Mouse (Mus musculus) thymus, postnatal 25 days (tissue): ENCODE data around the gene Efhd2.

ENCODE experiments used
- DNase-seq: peaks from one replicate; pipeline ENCODE4 v3.0.0; 2022

The Efhd2 gene

GRCm38 (mm10) chr4:141879875-141880274 lies 5.2 kb upstream of the Efhd2 start:
- no peak for DNase-seq

DNA sequence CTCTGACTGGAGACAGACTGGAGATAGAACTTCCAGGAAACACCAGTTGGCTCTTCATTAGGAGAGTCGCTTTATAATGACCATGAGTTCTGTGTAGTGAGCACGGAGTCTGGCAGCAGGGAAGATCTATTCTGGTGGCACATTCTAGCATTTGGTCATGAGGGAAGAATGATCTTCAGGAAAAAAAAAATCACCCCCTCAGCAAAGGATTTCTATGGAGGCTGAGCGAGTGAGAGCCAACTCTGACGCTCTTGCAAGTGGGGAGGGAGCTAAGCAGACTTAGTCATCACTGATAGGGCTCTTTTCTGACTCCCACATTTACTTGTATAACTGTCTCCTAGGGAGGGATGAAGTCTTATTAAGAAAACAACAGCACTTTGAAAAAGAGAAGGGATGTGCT lies 4.4 kb upstream of the Efhd2 start:
- no peak for DNase-seq

DNA sequence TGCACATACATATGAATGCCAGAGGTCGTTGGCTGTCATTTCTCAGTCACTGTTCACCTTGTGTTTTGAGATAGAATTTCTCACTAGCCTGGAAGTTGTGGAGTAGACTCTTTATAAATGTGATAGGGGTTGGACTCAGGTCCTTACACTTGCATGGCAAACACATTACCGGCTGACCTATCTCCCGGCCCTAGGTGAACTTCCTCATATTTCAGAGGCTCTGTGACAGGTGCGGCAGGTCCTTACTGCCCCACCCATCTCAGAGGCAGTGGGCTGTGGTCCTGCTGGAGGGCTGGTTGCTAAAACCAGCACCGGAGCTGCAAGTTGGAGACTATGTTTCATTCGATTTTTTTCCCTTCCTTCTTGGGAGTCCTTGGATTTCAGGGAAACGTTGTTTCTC lies 3.9 kb upstream of the Efhd2 start:
- DNase-seq = no peak

- DNase-seq = no peak
These were observed 875 bp upstream of the Efhd2 start for GRCm38 (mm10) chr4:141875481-141876108.

DNA sequence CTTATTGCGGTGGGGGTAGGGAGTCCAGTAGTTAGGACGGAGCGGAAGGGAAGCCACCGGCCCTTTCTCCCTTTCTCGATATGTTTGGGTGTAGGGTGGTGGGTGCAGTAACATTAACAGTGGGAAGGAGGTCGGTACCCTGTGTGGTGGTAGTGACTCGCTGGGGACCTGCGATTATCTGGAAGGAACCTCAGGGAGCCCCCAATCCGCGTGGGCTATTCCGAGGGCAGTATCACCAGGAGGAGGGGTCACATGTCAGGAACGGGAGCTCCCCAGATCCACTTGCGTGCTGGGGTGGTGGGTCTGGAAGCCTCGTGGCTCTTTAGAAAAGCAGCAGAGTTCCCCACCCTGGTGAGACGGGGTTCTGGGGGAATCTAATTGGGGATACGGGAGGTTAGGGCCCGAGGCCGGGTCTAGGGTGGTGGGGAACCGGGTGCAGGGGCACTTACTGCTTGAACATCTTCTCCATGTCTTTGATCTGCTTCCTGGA lies 564 bp downstream of the Efhd2 start:
- no peak for DNase-seq

- no peak for DNase-seq
These were observed 1.7 kb downstream of the Efhd2 start for GRCm38 (mm10) chr4:141872977-141873376.

GRCm38 (mm10) chr4:141871909-141872308 lies 2.8 kb downstream of the Efhd2 start:
- DNase-seq = no peak

- DNase-seq = no peak
These were observed 3.4 kb downstream of the Efhd2 start for GRCm38 (mm10) chr4:141871333-141871725.

DNA sequence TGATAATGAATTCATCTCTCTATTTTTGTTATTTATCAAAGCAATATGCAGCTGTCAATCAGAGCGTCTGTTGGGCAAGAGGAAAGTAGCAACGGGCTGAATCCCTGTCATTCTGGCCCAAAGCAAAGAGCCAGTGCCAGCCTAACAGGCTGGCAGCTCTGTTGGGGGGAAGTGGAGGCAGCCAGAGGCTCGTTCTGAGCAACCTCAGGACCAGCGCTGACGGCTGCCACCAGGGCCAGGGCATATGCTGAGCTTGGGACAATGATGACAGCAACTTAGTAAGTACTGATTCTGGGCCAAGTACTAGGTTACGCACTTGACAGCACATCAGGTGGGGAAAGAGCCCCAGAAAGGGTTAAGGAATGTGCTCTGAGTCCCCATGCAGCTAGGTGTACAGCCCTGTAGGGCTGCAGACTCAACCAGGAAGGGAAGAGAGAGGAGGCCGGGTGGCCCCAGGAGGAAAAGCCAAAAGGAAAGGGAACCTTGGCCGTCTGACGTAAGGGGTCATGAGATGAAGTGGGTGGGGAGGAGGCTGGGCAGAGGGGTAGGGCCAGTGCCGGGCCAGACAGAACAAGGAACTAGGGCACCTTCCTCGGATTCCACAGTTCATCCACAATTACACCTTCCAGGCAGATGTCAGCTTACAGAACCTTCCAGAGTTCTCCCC lies 3.9 kb downstream of the Efhd2 start:
- DNase-seq = no peak

- DNase-seq = no peak
These were observed 5.1 kb downstream of the Efhd2 start for GRCm38 (mm10) chr4:141869436-141870215.

DNA sequence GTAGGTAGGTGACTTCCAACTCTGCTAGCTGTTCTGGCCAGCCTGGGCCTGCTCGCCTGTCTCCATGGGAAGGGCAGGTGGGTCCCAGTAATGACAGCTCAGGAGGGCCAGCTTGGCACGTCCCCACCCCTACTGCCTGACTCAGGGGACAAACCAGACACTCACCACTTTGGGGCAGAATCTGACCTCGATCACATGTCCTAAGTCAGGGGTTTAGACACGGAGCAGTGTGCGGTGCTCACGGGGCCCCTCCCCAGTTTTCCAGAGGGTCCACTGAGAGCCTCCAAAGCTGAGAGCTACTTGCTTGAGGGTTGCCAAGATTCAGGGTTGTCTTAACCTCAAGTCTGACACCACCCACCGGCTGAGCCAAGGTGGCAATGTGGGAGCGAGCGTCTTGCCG lies 6.7 kb downstream of the Efhd2 start:
- no peak for DNase-seq

DNA sequence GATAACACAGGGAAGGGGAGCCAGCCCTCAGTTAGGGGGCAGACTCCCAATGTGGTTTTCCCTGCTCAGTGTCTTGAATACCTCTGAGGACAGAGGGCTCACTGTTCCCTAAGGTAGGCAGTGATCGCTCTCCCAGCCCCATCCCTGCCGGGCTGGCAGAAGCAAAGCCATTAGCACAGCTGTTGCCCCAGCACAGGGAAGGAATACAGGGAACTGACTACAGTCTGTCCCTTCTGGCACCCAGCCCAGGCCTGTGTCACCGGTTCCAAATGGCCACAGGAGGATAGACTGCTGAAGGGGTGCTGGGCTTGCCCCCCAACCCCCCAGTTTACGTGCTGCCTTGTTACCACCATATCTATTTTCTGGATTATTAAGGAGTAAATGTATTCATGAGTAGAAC lies 7.2 kb downstream of the Efhd2 start:
- no peak for DNase-seq

DNA sequence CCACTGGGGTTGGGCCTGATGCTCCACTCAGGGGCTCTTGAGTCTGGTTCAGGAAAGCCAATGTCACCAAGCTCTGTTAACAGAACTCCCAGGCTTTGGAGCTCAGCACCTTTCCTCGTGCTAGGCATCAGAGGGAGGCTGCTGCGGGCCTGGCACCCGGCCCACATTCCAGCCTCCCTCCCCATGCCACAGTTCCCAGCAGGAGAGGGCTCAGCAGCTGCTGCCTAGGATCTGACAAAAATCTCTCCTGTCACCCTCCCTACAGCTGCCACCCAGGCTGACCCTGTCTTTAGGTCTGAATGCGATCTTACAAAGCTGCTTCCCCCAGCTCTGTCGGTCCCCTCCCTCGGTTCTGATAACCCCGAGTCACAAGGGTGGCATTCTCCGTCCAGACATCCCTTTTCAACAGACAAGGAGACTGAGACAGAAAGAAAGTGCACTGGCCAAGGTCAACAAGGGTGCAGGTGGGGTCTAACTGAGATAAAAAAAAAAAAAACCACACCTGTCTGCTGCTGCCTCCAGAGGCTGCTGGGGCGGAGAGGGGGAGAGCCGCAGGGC lies 7.7 kb downstream of the Efhd2 start:
- no peak for DNase-seq

- no peak for DNase-seq
These were observed 9.1 kb downstream of the Efhd2 start for GRCm38 (mm10) chr4:141865600-141865999.

- no peak for DNase-seq
These were observed 9.7 kb downstream of the Efhd2 start for GRCm38 (mm10) chr4:141865006-141865405.

- no peak for DNase-seq
These were observed 10.2 kb downstream of the Efhd2 start for GRCm38 (mm10) chr4:141864506-141864905.

DNA sequence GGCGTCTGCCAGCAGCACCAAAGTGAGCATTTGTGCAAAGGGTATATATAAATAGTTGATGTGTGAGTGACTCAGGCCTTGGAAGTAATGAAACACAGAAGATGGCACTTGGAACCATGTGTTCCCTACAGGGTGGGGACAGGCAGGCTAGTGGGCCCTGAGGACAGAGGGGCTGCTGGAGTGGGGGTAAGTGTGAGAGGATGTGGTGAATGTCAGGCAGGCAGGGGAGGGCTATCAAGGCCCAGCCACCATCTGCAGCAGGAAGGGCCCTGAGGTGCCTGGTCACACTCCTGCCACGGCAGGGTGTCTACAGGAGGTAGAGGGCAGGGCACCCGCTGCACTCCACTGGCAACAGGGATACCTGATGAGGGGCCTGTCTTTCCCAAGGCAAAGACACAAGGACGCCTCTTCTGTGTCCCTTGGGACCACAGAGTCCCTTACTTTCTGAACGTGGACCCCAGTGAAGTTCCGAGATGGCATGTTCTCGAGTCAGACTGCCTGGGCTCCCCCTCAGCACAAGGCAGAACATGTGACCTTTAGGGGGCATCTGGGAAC lies 10.9 kb downstream of the Efhd2 start:
- DNase-seq = no peak

DNA sequence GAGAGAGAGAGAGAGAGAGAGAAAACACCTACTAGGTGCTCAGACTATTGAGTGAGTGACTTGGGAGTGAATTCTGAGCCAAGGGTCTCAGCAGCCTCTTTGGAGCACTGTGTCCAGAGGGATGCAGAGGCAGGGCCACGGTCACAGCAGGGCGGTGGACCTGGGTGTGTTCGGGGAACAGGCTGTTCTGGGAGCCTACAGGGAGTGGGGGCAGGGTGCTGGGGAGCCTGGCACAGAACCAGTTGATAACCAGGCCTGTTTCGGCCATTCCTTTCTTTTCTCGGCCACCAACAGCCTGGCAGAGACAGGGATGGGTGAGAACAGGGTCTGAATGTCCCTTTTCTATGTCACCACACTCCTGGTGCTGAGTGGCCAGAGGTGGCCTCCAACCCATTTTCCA lies 11.9 kb downstream of the Efhd2 start:
- no peak for DNase-seq

GRCm38 (mm10) chr4:141861591-141862295 lies 13.0 kb downstream of the Efhd2 start:
- no peak for DNase-seq

DNA sequence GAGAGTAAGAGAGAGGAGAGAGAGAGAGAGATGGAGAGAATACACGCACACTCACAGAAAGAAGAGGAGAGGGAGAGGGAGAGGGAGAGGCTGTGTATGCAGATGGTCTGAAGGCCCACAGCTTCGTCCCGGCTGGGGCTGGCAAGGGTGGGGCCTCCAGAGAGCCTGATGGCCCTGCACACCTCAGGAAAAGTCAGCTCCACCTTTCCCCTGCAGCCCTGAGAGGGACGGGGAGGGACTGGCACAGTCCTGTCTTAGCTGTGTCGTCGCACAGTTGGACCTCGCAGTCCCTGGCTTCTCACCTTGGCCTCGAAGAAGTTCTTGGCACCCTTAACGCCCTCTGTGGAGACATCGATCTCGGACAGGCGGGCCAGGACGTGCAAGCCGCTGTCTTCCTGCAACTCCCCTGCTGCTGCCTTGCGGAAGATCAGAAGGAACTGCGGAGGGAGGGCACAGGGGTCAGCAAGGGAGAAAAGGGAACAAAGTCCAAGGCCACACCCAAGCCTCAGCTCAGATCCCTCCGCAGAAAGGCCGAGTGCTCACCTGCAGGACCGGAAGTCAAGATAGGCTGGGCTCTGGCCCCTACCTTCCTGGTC lies 14.4 kb downstream of the Efhd2 start:
- DNase-seq = no peak

GRCm38 (mm10) chr4:141859351-141859750 lies 15.4 kb downstream of the Efhd2 start:
- DNase-seq = no peak

GRCm38 (mm10) chr4:141858501-141858900 lies 16.2 kb downstream of the Efhd2 start:
- no peak for DNase-seq
